Mouse (Mus musculus): Measurements from ENCODE around the gene Hipk4. TPM values are rescaled to one million over a fixed set of nuclear protein-coding genes. Genes with fewer than 3 reads are reported as not detected.

The Hipk4 gene
- polyA plus RNA-seq (2015; fragmentation: Nextera tagmentation; extraction: Ambion mirVana) = 0.10 and 0.24 TPM in 2 replicates

DNA sequence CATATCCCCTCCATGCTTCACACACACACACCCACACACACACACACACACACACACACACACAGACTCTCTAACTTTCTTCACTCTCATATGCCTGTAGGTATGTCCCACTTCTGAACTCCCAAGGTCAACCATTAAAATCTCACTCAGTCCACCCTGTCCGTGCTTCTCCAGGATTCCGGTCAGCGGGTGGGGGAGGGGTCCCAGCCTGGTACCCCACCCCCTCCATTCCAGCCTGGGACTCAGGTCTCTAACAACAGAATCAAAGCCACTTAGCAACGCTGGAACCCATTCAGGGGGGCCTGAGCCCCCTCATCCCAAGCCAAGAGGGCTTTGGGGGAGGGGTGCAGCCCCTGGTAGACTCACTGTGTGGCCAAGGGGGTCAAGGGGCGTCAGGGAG, at the start of gene Hipk4:
TSS of gene Hipk4 (plus strand) at position 301 of the 400 bp plus-strand sequence.
- 0 out of 2 replicates have a peak, but pooled peaks cover 6% of the 10 kb centered on the region for H3K36me3 ChIP-seq (ENCODE audit: control insufficient read depth, insufficient read depth)
- H3K4me3 ChIP-seq (ENCODE audit: low read depth, low read length) = no peak within 1 kb of the TSS
- H3K4me2 ChIP-seq (replicated peaks; ENCODE audit: low read depth) = no peak within 1 kb of the TSS
- H3K9me3 ChIP-seq (ENCODE audit: control insufficient read depth) = no peaks in the 10 kb centered on the region
- ATAC-seq = no peak
- H3K4me1 ChIP-seq (replicated peaks; ENCODE audit: control insufficient read depth, insufficient read depth, low read length) = no peaks in the 10 kb centered on the region
- TF ChIP-seq CTCF (IDR thresholded peaks at IDR 0.05; ENCODE audit: low read depth) = no peak
- no peaks in the 10 kb centered on the region for H3K27me3 ChIP-seq (replicated peaks; ENCODE audit: control insufficient read depth, insufficient read depth, low read length)
- H3K9ac ChIP-seq (ENCODE audit: low read depth, low read length) = no peak within 1 kb of the TSS
- no peak within 1 kb of the TSS for H3K27ac ChIP-seq (ENCODE audit: low read depth, low read length)
- 54% methylated on average over 5 of the region's 5 CpGs for WGBS

DNA sequence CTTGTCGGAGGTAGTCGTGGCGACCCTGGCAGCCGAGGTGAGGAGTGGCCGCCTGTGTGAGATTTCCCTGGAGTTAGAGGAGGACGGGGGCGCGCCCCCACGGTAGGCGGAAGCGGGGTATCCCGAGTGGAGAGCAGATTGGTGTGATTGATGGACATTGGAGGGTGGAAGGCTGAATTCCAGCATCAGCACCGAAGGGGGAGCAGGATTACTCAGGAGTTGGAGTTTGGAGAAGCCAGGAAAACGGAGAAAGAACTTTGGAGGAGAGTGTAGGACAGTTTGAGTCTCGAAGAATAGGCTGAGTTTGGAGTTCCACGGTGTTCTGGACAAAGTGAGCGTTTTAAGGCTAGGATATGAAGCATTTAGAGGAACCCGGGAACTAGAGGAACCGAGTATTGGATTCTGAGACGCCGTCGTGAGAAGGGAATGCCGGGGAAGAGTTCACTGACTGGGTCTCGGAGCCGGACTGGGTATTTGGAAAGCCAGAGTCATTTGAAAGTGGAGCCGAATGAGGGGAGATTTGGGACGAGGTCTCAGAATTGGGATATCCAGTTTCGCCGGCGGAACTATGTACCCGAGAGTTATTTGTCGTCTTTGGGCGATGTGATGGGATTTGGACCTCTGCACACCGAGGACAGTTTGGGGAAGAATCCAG, 49.1 kb upstream of the Hipk4 start:
- H3K27me3 ChIP-seq (replicated peaks; ENCODE audit: control insufficient read depth, insufficient read depth, low read length) = no peaks in the 10 kb centered on the region
- TF ChIP-seq CTCF (IDR thresholded peaks at IDR 0.05; ENCODE audit: low read depth) = no peak
- H3K36me3 ChIP-seq (ENCODE audit: control insufficient read depth, insufficient read depth) = peaks cover 27% of the 10 kb centered on the region
- H3K4me3 ChIP-seq (ENCODE audit: low read depth, low read length) = peak overlapping the region; percentile 94
- peak overlapping the region; percentile 73 for H3K9ac ChIP-seq (ENCODE audit: low read depth, low read length)
- WGBS = under 1% methylated on average over 34 of the region's 34 CpGs
- H3K9me3 ChIP-seq (ENCODE audit: control insufficient read depth) = no peaks in the 10 kb centered on the region
- peak overlapping the region; percentile 92 for H3K27ac ChIP-seq (ENCODE audit: low read depth, low read length)
- H3K4me1 ChIP-seq (replicated peaks; ENCODE audit: control insufficient read depth, insufficient read depth, low read length) = peaks cover 4% of the 10 kb centered on the region; the same call in 1 of the 2 replicates
- peak overlapping the region; percentile 72 for H3K4me2 ChIP-seq (replicated peaks; ENCODE audit: low read depth)
- 0 out of 2 replicates have a peak, but pooled peaks have one; percentile 1 for ATAC-seq

DNA sequence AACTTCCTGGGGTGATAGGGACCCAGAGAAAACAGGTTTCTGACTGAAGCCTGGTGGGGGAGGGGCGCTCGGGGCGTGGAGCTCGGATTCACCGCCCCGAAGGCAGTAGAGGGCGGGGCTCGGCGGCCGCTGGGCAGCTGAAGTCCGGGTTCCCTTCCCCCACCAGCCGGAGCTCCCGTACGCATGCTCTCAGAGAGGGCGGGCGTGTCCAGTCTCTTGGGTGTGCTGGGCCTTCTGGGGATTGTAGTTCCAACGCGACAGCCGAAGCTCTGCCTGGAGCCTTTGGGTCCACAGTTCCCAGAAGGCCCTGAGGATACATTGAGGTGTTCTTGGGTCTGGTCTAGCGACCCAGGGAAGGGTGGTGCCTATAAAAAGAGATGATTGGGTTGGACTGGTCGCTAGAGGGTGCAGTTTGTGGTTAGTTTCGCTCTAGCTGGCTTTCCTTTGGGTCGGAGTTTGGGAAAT, 48.5 kb upstream of the Hipk4 start:
- Histone ChIP-seq H3K9ac (ENCODE audit: low read depth, low read length) (peak overlapping the region; percentile 73), H3K27ac (ENCODE audit: low read depth, low read length) (peak overlapping the region; percentile 92), H3K9me3 (ENCODE audit: control insufficient read depth) (no peaks in the 10 kb centered on the region), H3K36me3 (ENCODE audit: control insufficient read depth, insufficient read depth) (peaks cover 27% of the 10 kb centered on the region), H3K27me3 (replicated peaks; ENCODE audit: control insufficient read depth, insufficient read depth, low read length) (no peaks in the 10 kb centered on the region), H3K4me1 (replicated peaks; ENCODE audit: control insufficient read depth, insufficient read depth, low read length) (peaks cover 4% of the 10 kb centered on the region; the same call in 1 of the 2 replicates), H3K4me3 (ENCODE audit: low read depth, low read length) (peak overlapping the region; percentile 94), H3K4me2 (replicated peaks; ENCODE audit: low read depth) (peak overlapping the region; percentile 72)
- peak; percentile 81 for TF ChIP-seq CTCF (IDR thresholded peaks at IDR 0.05; ENCODE audit: low read depth)
- ATAC-seq = peak; percentile 86
- 0% methylated on average over 23 of the region's 23 CpGs for WGBS

DNA sequence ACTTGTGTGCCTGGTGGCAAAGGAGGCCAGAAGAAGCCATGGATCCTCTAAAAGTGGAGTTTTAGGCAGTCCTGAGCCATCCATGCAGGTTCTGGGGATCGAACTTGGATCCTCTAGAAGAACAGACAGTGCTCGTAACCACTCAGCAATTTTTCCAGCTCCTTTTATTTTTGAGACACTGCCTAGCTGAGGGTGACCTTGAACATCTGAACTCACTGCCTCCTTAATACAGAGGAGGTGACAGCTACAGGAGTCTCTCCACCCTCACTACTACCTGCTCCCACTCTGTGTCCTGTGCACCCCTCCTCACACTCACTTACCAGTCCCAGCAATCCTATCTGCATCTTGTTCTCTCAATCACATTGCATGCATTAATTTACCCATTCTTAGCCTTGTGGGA, 47.5 kb upstream of the Hipk4 start:
- WGBS = 69% methylated on average over 2 of the region's 2 CpGs
- no peak for ATAC-seq
- Histone ChIP-seq H3K4me2 (replicated peaks; ENCODE audit: low read depth) (peak overlapping the region; percentile 72), H3K4me3 (ENCODE audit: low read depth, low read length) (no peak overlapping the region), H3K9ac (ENCODE audit: low read depth, low read length) (no peak overlapping the region), H3K27me3 (replicated peaks; ENCODE audit: control insufficient read depth, insufficient read depth, low read length) (no peaks in the 10 kb centered on the region), H3K36me3 (ENCODE audit: control insufficient read depth, insufficient read depth) (peaks cover 27% of the 10 kb centered on the region), H3K27ac (ENCODE audit: low read depth, low read length) (peak overlapping the region; percentile 66), H3K9me3 (ENCODE audit: control insufficient read depth) (no peaks in the 10 kb centered on the region), H3K4me1 (replicated peaks; ENCODE audit: control insufficient read depth, insufficient read depth, low read length) (peaks cover 5% of the 10 kb centered on the region; the same call in 1 of the 2 replicates)
- TF ChIP-seq CTCF (IDR thresholded peaks at IDR 0.05; ENCODE audit: low read depth) = no peak

DNA sequence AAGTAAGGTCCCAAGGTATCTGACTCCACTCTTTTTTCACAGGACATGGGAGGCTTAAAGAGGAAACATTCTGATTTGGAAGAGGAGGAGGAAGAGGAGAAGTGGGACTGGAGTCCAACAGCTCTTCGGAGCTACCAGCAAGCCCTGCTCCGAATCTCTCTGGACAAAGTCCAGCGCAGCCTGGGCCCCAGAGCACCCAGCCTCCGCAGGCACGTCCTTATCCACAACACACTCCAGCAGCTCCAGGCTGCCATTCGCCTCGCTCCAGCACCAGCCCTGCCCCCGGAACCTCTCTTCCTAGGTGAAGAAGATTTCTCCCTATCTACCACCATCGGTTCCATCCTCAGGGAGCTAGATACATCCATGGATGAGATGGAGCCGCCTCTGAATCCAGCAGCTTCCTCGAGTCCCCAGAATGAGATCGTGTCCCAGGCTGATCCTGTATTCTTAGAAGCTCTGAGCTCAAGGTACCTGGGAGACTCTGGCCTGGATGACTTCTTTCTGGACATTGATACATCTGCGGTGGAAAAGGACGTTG, 46.9 kb upstream of the Hipk4 start:
- H3K9ac ChIP-seq (ENCODE audit: low read depth, low read length) = no peak overlapping the region
- H3K27ac ChIP-seq (ENCODE audit: low read depth, low read length) = peak overlapping the region; percentile 66
- no peak for ATAC-seq
- 56% methylated on average over 14 of the region's 14 CpGs for WGBS
- no peaks in the 10 kb centered on the region for H3K27me3 ChIP-seq (replicated peaks; ENCODE audit: control insufficient read depth, insufficient read depth, low read length)
- no peak for TF ChIP-seq CTCF (IDR thresholded peaks at IDR 0.05; ENCODE audit: low read depth)
- peaks cover 10% of the 10 kb centered on the region; the same call in 1 of the 2 replicates for H3K4me1 ChIP-seq (replicated peaks; ENCODE audit: control insufficient read depth, insufficient read depth, low read length)
- no peaks in the 10 kb centered on the region for H3K9me3 ChIP-seq (ENCODE audit: control insufficient read depth)
- peak overlapping the region; percentile 13; the same call in 1 of the 2 replicates for H3K4me3 ChIP-seq (ENCODE audit: low read depth, low read length)
- peak overlapping the region; percentile 72 for H3K4me2 ChIP-seq (replicated peaks; ENCODE audit: low read depth)
- peaks cover 27% of the 10 kb centered on the region for H3K36me3 ChIP-seq (ENCODE audit: control insufficient read depth, insufficient read depth)

DNA sequence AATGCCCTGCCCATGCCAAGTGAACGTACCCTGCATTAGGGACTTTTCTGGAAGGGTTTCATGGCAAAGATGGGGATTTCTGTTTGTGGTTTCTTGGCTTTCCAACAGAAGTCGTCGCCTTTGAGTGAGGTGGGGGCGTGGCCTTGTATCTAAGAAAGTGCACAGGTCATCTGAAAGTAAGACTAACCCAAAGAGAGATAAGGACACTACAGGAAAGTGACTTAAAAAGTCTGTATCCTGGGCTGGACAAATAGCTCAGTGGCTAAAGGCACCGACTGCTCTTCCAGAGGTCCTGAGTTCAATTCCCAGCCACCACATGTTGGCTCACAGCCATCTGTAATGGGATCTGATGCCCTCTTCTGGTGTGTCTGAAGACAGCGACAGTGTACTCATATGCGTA, 44.5 kb upstream of the Hipk4 start:
- no peak for ATAC-seq
- Histone ChIP-seq H3K27me3 (replicated peaks; ENCODE audit: control insufficient read depth, insufficient read depth, low read length) (no peaks in the 10 kb centered on the region), H3K9ac (ENCODE audit: low read depth, low read length) (no peak overlapping the region), H3K4me3 (ENCODE audit: low read depth, low read length) (no peak overlapping the region), H3K4me1 (replicated peaks; ENCODE audit: control insufficient read depth, insufficient read depth, low read length) (peaks cover 10% of the 10 kb centered on the region; the same call in 1 of the 2 replicates), H3K4me2 (replicated peaks; ENCODE audit: low read depth) (peak overlapping the region; percentile 21; the same call in 1 of the 2 replicates), H3K27ac (ENCODE audit: low read depth, low read length) (peak overlapping the region; percentile 28; the same call in 1 of the 2 replicates), H3K36me3 (ENCODE audit: control insufficient read depth, insufficient read depth) (peaks cover 27% of the 10 kb centered on the region), H3K9me3 (ENCODE audit: control insufficient read depth) (no peaks in the 10 kb centered on the region)
- TF ChIP-seq CTCF (IDR thresholded peaks at IDR 0.05; ENCODE audit: low read depth) = peak; percentile 29
- 59% methylated on average over 7 of the region's 7 CpGs for WGBS

Measured in intestine, postnatal 0 days (tissue).